ENCODE assay signal across 8 mouse cellular contexts in genomic region chr10:19850998-19851691, GRCm38 (mm10). TPM values are rescaled to one million over a fixed set of nuclear protein-coding genes. Genes with fewer than 3 reads are reported as not detected.
DNase-seq lines count a peak whose midpoint lies in the region; ATAC-seq and TF ChIP-seq lines count a peak whose summit lies in the region.

Gene Slc35d3 (minus strand): TSS chr10:19851459.

- H3K9me3 ChIP-seq in midbrain, embryonic 14.5 days (ENCODE audit: control insufficient read depth, low read length): no peaks in the 10 kb centered on the region

- H3K4me2 ChIP-seq in midbrain, embryonic 14.5 days (ENCODE audit: low read length): peak within 1 kb of the TSS; percentile 100

- TF ChIP-seq CTCF in cerebellum, adult 2 months (IDR thresholded peaks at IDR 0.05; ENCODE audit: borderline replicate concordance, insufficient read depth, low read depth, low read length): no peak

- ATAC-seq in cerebellum, adult (ENCODE audit: insufficient number of reproducible peaks, low FRiP score, low TSS enrichment): no peak
- ATAC-seq in granulocyte monocyte progenitor cell, adult 5-6 weeks (replicated peaks; ENCODE audit: poor library complexity, severe bottlenecking): peak; percentile 39
- peak; percentile 68 for ATAC-seq in midbrain, embryonic 14.5 days (ENCODE audit: low FRiP score, low TSS enrichment)

- DNase-seq in cerebellum, adult 2 months: peak; percentile 4 to 23
- DNase-seq in right cerebral cortex, postnatal 25 days: peak; percentile 12
- no peak for DNase-seq in right cerebral cortex, adult 18-20 months
- peak; percentile 50 to 55 for DNase-seq in kidney, postnatal 4 days
- peak; percentile 70 for DNase-seq in midbrain, embryonic 14.5 days
- peak; percentile 50 for DNase-seq in testis, postnatal 10 days (ENCODE audit: low spot score)

- peak within 1 kb of the TSS; percentile 57 for H3K9ac ChIP-seq in midbrain, embryonic 14.5 days (replicated peaks; ENCODE audit: low read length)

- H3K36me3 ChIP-seq in midbrain, embryonic 14.5 days (ENCODE audit: control insufficient read depth, insufficient read depth, low read length): no peaks in the 10 kb centered on the region

- peaks cover 2% of the 10 kb centered on the region; the same call in 1 of the 2 replicates for H3K27me3 ChIP-seq in cerebellum, adult 2 months (ENCODE audit: control insufficient read depth, insufficient read depth, low read length)
- H3K27me3 ChIP-seq in midbrain, embryonic 14.5 days (ENCODE audit: control insufficient read depth, insufficient read depth, low read length): peaks cover 42% of the 10 kb centered on the region

- no peak for TF ChIP-seq POLR2A in cerebellum, adult 2 months (IDR thresholded peaks at IDR 0.05; ENCODE audit: borderline replicate concordance, insufficient read depth, low read length)

- H3K4me3 ChIP-seq in cerebellum, adult 2 months (replicated peaks; ENCODE audit: insufficient read depth, low read depth, low read length): peak within 1 kb of the TSS; percentile 20
- peak within 1 kb of the TSS; percentile 55 for H3K4me3 ChIP-seq in midbrain, embryonic 14.5 days (replicated peaks; ENCODE audit: low read depth, low read length)

- H3K4me1 ChIP-seq in cerebellum, adult 2 months (ENCODE audit: control insufficient read depth, insufficient read depth, low read length): 0 out of 2 replicates have a peak, but pooled peaks cover 7% of the 10 kb centered on the region
- peaks cover 19% of the 10 kb centered on the region for H3K4me1 ChIP-seq in midbrain, embryonic 14.5 days (ENCODE audit: control insufficient read depth, insufficient read depth, low read length)

- no peak within 1 kb of the TSS for H3K27ac ChIP-seq in cerebellum, adult 2 months (ENCODE audit: insufficient read depth, low read length)
- H3K27ac ChIP-seq in midbrain, embryonic 14.5 days (replicated peaks; ENCODE audit: low read depth, low read length): no peak within 1 kb of the TSS; the same call in 1 of the 2 replicates

- under 1% methylated on average over 72 of the region's 72 CpGs for WGBS in cerebellum, adult 2 months
- under 1% methylated on average over 72 of the region's 72 CpGs for WGBS in midbrain, embryonic 14.5 days

RNA-seq across cellular contexts. Expression of gene Slc35d3, which starts in this region (rescaled TPM):
- 2.0 and 2.3 TPM in 2 replicates for polyA plus RNA-seq in cerebellum, adult 2 months (2012; rRNA removed)
- not detected in 2 replicates for total RNA-seq in granulocyte monocyte progenitor cell, adult 5-6 weeks (2014; fragmentation: Nextera tagmentation)
- 0.21 TPM in 1 of 2 replicates, not detected in the other for total RNA-seq in granulocyte monocyte progenitor cell, adult 5-6 weeks (2017)
- 2.3 and 2.4 TPM in 2 replicates for polyA plus RNA-seq in midbrain, embryonic 14.5 days (2014; fragmentation: Nextera tagmentation; extraction: Ambion mirVana)

Comparison
In these comparisons a context has a peak if more than half of its experiments do, and no peak if none do; other contexts are left out.
1. Peak in ATAC-seq in granulocyte monocyte progenitor cell, adult 5-6 weeks; RNA of the gene not detected or under 1 TPM.